Mouse (Mus musculus): ENCODE results near the gene Etfa.

Etfa gene

GRCm38 (mm10) chr9:55512027-55512543 lies at the start of gene Etfa:
Etfa (minus strand) TSS chr9:55512243.
- peak; percentile 97 for DNase-seq (ENCODE audit: low read depth, low spot score)

- no peak for DNase-seq (ENCODE audit: low read depth, low spot score)
Measured at GRCm38 (mm10) chr9:55560960-55561359, 48.9 kb upstream of the Etfa start.

- DNase-seq (ENCODE audit: low read depth, low spot score), result no peak
Measured at GRCm38 (mm10) chr9:55554986-55555385, 42.9 kb upstream of the Etfa start.

GRCm38 (mm10) chr9:55549302-55549890 lies 37.4 kb upstream of the Etfa start:
- DNase-seq (ENCODE audit: low read depth, low spot score), result no peak

GRCm38 (mm10) chr9:55548871-55549270 lies 36.8 kb upstream of the Etfa start:
- no peak for DNase-seq (ENCODE audit: low read depth, low spot score)

DNA sequence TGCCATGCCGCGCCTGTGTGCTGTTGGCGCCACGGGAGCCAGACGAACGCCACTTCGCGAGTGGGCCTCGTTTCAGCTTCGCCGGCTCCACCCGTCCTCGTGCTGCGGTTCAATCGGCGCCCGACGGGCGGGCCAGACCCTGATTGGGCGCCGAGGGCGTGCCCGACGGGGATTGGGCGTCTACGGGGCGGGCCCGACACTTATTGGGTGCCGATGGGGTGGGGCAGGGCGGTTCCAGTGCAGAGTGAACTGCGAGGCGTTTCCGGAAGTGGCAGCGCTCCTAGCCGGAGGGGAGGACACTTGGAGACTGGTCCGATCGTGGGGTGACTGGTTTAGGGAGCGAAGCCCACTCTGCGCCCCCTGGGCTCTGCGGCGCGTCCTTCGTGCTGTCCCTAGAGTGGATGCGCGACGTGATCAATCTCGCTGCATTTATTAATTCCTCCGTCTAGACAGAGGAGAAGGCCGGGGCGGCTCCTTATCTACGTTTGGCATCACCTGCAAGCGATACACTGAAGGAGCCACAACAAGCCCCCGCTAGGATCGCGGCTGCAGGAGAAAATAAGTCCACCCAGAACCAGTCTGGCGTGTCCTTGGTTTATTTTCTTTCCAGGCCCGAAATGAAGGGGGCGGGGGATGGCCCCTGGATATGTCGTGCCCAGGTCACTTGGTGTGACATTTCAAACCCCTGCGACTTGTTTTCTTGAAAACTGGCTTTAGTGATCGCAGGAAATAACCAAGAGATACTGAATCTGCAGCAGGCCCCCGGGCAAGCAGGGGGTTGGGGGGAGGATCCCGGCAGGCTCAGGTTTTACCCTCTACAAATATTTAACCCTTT lies 34.4 kb upstream of the Etfa start:
- DNase-seq (ENCODE audit: low read depth, low spot score), result no peak

GRCm38 (mm10) chr9:55545556-55546175 lies 33.6 kb upstream of the Etfa start:
- no peak for DNase-seq (ENCODE audit: low read depth, low spot score)

DNA sequence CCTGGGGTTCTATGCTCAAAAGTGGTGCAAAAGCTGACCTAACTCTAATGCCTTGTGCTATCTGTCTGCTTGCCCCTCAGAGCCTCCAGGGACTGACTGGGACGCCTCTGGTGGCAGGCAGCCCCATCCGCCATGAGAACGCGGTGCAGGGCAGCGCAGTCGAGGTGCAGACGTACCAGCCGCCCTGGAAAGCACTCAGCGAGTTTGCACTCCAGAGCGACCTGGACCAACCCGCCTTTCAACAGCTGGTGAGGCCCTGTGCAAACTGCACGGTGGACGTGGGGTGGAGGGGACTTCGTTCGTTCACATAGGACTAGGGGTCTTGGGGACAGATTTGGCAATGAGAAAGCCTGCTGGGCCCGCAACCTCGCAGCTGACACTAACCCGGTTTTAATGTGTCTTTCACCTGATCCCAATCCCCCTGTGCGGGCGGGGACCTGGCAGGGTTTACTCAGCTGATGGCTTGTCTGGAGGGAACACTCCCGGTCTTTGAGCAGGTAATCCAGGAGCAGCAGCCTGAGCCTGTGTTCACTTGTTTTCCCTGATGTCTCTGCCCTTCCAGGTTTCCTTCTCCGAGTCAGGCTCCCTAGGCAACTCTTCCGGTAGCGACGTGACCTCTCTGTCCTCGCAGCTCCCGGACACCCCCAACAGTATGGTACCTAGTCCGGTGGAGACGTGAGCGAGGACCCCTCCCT lies 33.0 kb upstream of the Etfa start:
- DNase-seq (ENCODE audit: low read depth, low spot score), result no peak

GRCm38 (mm10) chr9:55543703-55544401 lies 31.8 kb upstream of the Etfa start:
- peak; percentile 48 for DNase-seq (ENCODE audit: low read depth, low spot score)

GRCm38 (mm10) chr9:55543336-55543702 lies 31.3 kb upstream of the Etfa start:
- no peak for DNase-seq (ENCODE audit: low read depth, low spot score)

GRCm38 (mm10) chr9:55542366-55543325 lies 30.6 kb upstream of the Etfa start:
- no peak for DNase-seq (ENCODE audit: low read depth, low spot score)

- DNase-seq (ENCODE audit: low read depth, low spot score), result no peak
Measured at GRCm38 (mm10) chr9:55541681-55542365, 29.8 kb upstream of the Etfa start.

- peak; percentile 92 for DNase-seq (ENCODE audit: low read depth, low spot score)
Measured at GRCm38 (mm10) chr9:55540888-55541287, 28.8 kb upstream of the Etfa start.

GRCm38 (mm10) chr9:55540391-55540770 lies 28.3 kb upstream of the Etfa start:
- DNase-seq (ENCODE audit: low read depth, low spot score), result no peak

DNA sequence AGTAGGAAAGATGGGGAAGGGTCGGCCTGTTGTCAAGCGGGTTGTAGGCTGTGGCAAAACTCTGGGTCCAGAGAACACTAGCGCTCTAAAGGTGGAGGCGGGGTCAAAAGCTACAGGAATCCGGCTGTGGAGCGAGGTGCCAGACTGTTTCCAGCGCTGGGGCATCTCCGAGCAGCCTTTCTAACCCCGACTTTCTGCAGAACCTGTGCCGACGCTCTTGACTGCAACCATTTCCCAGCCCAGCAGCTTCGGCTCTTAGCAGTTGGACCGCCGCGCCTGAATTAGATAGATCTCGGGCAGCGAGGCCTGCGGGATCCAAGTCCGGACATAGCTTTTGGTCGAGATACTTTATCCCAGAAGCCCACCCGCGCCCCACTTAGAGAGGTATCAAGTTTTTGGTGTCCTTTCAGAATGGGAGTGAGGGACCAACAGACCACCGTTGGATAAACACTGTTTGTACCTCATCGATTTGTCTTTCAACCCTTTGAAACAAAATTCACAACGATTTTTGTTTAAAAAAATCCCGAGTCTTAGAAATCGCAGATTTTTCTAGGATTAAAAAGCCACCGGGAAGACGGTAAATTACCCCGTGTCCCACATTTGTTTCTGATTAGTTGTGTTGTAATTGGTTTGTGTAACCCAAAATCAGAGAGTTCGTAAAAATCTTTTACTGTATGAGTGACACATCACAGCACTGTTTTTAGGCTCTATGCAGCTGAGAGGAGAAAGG lies 27.8 kb upstream of the Etfa start:
- no peak for DNase-seq (ENCODE audit: low read depth, low spot score)

GRCm38 (mm10) chr9:55539006-55539405 lies 27.0 kb upstream of the Etfa start:
- DNase-seq (ENCODE audit: low read depth, low spot score), result no peak

- peak; percentile 59 for DNase-seq (ENCODE audit: low read depth, low spot score)
Measured at GRCm38 (mm10) chr9:55538377-55538776, 26.3 kb upstream of the Etfa start, which contains the start of gene Isl2. Isl2 (plus strand) TSS chr9:55538672.

GRCm38 (mm10) chr9:55535907-55536306 lies 23.9 kb upstream of the Etfa start:
- peak; percentile 66 for DNase-seq (ENCODE audit: low read depth, low spot score)

DNA sequence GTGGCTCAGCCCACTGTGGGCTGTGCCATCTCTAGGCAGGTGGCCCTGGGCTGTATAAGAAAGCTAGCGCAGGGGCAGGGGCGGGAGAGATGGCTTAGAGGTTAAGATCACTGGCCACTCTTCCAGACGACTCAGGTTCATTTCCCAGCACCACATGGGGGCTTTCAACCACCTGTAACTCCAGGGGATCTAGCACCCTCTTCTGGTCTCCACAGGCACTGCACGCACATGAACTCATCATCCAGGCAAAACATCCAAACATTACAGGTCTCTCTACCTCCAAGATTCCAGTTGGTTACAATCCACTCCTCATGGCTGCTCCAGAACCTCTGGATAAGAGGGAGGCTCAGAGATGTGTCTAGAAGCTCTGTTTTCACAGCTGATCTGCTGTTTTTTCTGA lies 13.7 kb upstream of the Etfa start:
- DNase-seq (ENCODE audit: low read depth, low spot score), result no peak

All from forelimb bud, embryonic 11.5 days (tissue).